Mouse (Mus musculus) urinary bladder, postnatal 36 days (tissue): ENCODE results near the gene Ybx3.

Source experiments
- DNase-seq, 2 experiments: peaks; one replicate each; pipeline ENCODE4 v3.0.0; 2022; ENCODE audit warnings: low spot score in 2 of 2, mixed read lengths in 1 of 2

Gene Ybx3

DNA sequence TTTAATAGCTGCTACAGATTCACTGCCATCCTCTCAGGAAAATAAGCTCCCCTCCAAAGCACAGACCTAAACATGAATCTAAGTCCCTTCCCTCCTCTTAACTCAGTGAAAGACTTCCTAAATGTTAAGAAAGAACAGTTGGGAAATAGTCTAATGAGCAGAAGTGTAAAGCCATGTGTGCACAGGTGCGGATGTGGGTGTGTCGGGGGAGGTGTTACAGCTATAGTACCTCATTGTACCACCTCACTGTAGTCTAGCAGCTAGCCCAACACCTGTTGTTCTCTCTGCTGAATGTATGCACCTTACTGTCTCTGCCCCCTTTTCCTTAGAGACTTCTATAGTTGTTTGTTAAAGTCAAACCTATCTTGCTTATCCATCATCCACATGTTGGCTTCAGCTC is 61.2 kb downstream of the Ybx3 start:
- no peak for DNase-seq

DNA sequence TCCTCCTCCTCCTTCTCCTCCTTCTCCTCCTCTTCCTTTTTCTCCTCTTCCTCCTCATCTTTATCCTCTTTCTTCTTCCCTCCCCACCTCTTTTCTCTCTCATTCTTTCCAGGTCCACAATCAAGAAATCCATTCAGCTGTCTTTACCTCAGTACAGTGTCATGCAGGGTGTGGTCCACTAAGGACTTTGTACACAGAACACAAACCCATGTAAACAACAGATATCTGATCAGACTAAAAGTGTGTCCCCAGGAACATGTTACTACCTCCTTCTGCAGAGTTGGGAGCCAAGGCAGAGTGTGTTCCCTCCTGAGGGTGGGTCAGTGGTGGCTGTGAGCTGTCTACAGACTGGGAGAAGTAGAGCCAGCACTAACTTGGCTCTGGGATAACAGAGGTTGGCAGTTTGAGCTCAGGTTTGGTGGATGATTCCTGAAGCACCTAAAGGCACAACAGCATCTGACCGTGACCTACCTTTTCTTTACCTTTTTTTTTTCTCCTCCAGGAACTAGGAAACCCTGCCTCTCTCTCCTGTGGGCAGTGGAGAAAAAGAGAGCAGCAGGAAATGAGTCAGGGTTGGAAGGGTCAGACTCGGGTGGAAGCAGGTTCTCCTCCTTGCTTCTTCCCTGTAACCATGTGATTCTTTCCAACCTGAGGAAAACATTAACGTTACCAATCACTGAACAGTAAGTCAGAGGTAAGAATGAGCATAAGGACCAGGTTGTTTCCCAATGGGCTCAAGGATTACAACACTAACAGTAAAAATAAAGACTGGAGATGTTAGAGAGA is 66.2 kb downstream of the Ybx3 start:
- peak; percentile 14 to 15 for DNase-seq

DNA sequence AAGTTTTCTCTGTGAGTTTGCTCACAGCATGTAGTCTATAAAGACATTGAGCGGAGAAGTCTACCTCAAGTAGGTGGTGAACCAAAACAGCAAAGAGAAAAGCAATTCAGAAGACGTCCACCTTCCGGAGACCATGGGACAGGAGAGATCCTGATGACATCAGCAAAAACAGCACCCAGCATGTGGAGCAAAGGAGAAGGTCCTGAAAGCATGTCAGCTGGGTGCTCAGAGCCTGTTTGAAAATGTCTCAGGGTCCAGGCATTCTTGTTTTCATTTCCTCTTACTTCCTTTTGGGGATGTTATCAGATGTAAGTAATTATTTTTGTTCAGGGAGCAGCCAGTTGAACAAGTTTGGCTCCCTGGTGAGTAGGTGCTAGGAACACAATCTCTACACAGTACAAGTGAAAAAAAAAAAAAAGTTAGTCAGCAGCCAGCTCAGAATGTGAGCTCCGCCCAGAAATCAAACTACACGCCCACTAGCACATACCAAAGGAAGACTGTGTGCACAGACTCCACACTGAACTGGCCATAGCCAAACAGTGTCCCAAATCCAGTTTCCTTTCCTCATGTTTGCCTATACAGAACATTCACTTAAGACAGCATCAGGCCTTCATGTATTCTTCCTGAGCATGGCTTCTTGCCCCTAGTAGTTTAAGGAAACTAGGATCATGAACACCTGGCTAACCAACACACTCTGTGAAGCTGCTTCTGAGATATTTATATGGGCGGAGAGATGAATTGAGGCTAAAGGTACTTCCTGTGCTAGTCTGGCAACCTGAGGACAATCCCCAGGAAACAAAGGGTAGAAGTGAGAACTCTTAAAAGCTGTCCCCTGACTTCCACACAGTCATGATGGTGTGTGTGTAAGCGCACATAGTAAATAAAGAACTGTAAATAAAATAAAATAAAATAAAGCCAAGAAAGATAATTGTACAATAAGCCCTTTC is 71.8 kb downstream of the Ybx3 start:
- peak; percentile 26 to 44 for DNase-seq
